Mouse (Mus musculus) stomach, postnatal 0 days (tissue): ENCODE measurements at regions not wholly inside any gene's neighbourhood (a gene's known extent, or its start where the extent isn't known, plus 50 kb on each side); places are given as distances from the start of the nearest gene placed in this dataset.

ENCODE experiments used
- CTCF ChIP-seq: IDR thresholded peaks from 2 replicates; pipeline ENCODE4 v1.5.1; 2016; ENCODE audit warnings: antibody characterized with exemption, low read depth, mild to moderate bottlenecking, moderate library complexity
- EP300 ChIP-seq: optimal IDR thresholded peaks from 2 replicates; pipeline ENCODE3; 2016; ENCODE audit warnings: antibody characterized with exemption

- no peak for TF ChIP-seq CTCF
- TF ChIP-seq EP300 = no peak
Measured at GRCm38 (mm10) chr15:24468239-24468638, 945.3 kb downstream of the Basp1 start.
